Mouse (Mus musculus): ENCODE data around the gene Olfr1442. TPM values are rescaled to one million over a fixed set of nuclear protein-coding genes. Genes with fewer than 3 reads are reported as not detected.
A peak's percentile ranks its signal among the peaks of the same experiment; 100 is the strongest.
"Not testable (repeated sequence)": the region's sequence is repeated elsewhere in the genome, so short reads cannot be mapped to it uniquely, and the experiment has no call there.

Olfr1442 gene
- polyA plus RNA-seq (2015; fragmentation: Nextera tagmentation; extraction: Ambion mirVana): not detected in 2 replicates

DNA sequence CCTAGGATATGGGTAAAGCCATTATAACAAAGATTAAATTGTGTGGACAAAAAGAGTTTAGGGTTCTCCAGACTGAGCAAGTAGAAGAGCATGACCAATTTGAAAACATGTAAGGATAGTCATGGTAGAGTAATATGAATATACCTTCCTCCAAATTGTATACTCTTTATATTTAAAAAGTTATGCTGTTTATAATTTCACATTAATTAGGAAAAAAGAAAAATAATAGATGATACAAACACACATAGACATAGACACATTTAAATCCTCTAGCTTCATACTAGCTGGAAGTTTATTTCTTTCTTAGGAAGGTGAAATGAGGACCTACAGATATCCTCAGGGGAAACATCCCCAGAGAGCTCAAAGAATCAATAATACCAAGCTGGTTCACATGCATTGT, at the start of gene Olfr1442:
TSS of gene Olfr1442 (plus strand) at position 301 of the 400 bp plus-strand sequence.
- ATAC-seq (ENCODE audit: low read depth): no peak
- no peak within 1 kb of the TSS for H3K27ac ChIP-seq (ENCODE audit: low read length)

DNA sequence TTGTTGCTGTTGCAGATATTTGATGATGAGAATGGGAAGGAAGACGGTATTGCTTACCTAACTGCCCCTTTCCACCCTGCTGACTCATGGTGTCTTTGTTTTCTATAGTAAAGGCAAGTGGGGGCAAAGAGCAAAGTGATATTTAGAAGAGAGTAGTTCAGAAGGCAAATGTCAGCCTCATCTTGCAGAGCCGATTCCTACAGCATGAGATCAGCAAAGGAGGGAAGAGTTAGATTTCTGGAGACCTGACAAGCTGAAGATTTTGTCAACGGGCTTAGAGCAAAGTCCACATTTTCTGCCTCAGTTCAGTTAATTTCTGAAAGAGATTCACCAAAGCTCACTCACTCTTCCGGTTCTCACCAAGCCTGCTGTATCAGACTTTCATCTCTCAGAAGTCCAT, 37.1 kb upstream of the Olfr1442 start, which contains the start of gene Glyat:
TSS of gene Glyat (plus strand) at position 133 of the 400 bp plus-strand sequence.
- H3K4me3 ChIP-seq (ENCODE audit: low read depth, low read length): no peak within 1 kb of the TSS
- no peak within 1 kb of the TSS for H3K9ac ChIP-seq (ENCODE audit: low read depth, low read length)
- H3K9me3 ChIP-seq (replicated peaks; ENCODE audit: control insufficient read depth, low read length): no peaks in the 10 kb centered on the region
- ATAC-seq (ENCODE audit: low read depth): no peak
- H3K27me3 ChIP-seq (ENCODE audit: control insufficient read depth, insufficient read depth, low read depth, low read length): no peaks in the 10 kb centered on the region
- WGBS (ENCODE audit: insufficient replicate concordance): 38% methylated on average over 4 of the region's 4 CpGs
- no peak within 1 kb of the TSS for H3K27ac ChIP-seq (ENCODE audit: low read length)
- H3K36me3 ChIP-seq (ENCODE audit: control insufficient read depth, insufficient read depth): no peaks in the 10 kb centered on the region
- H3K4me2 ChIP-seq (ENCODE audit: low read depth, low read length): no peak within 1 kb of the TSS
- no peaks in the 10 kb centered on the region for H3K4me1 ChIP-seq (ENCODE audit: control insufficient read depth, low read depth, low read length)

More for the DNA sequence above, at the start of gene Olfr1442:
- Histone ChIP-seq H3K4me2 (ENCODE audit: low read depth, low read length) (no peak within 1 kb of the TSS), H3K9ac (ENCODE audit: low read depth, low read length) (no peak within 1 kb of the TSS), H3K36me3 (ENCODE audit: control insufficient read depth, insufficient read depth) (no peaks in the 10 kb centered on the region), H3K4me1 (ENCODE audit: control insufficient read depth, low read depth, low read length) (no peaks in the 10 kb centered on the region), H3K4me3 (ENCODE audit: low read depth, low read length) (no peak within 1 kb of the TSS), H3K9me3 (replicated peaks; ENCODE audit: control insufficient read depth, low read length) (no peaks in the 10 kb centered on the region), H3K27me3 (ENCODE audit: control insufficient read depth, insufficient read depth, low read depth, low read length) (no peaks in the 10 kb centered on the region)

GRCm38 (mm10) chr19:12634259-12634658, 36.0 kb upstream of the Olfr1442 start:
- Histone ChIP-seq H3K36me3 (ENCODE audit: control insufficient read depth, insufficient read depth) (no peaks in the 10 kb centered on the region), H3K9me3 (replicated peaks; ENCODE audit: control insufficient read depth, low read length) (no peaks in the 10 kb centered on the region), H3K4me3 (ENCODE audit: low read depth, low read length) (no peak overlapping the region), H3K4me2 (ENCODE audit: low read depth, low read length) (no peak overlapping the region), H3K4me1 (ENCODE audit: control insufficient read depth, low read depth, low read length) (no peaks in the 10 kb centered on the region), H3K27ac (ENCODE audit: low read length) (no peak overlapping the region), H3K9ac (ENCODE audit: low read depth, low read length) (no peak overlapping the region), H3K27me3 (ENCODE audit: control insufficient read depth, insufficient read depth, low read depth, low read length) (no peaks in the 10 kb centered on the region)
- WGBS (ENCODE audit: insufficient replicate concordance): 74% methylated on average over 3 of the region's 3 CpGs
- ATAC-seq (ENCODE audit: low read depth): no peak

DNA sequence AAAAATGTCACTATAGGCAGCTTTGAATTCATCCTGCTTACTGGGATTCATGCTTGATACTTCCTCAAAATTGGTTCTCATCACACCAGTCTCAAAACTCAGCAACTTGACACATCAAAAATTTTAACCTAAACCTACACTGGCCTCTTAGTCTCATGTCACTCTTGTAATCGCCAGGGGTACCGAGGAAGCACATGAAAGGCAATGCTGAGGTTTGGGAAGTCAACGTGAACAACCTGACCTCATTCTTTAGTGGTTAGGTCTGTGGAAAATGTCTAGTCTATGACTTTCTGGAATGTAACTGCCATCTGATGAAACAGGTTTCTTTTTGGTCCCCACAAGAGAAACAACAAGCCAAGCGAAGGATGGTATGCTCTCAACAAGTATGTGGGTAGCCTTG, 35.3 kb upstream of the Olfr1442 start:
- no peak overlapping the region for H3K27ac ChIP-seq (ENCODE audit: low read length)
- no peaks in the 10 kb centered on the region for H3K4me1 ChIP-seq (ENCODE audit: control insufficient read depth, low read depth, low read length)
- no peaks in the 10 kb centered on the region for H3K36me3 ChIP-seq (ENCODE audit: control insufficient read depth, insufficient read depth)
- H3K27me3 ChIP-seq (ENCODE audit: control insufficient read depth, insufficient read depth, low read depth, low read length): no peaks in the 10 kb centered on the region
- H3K4me2 ChIP-seq (ENCODE audit: low read depth, low read length): no peak overlapping the region
- ATAC-seq (ENCODE audit: low read depth): no peak
- no peak overlapping the region for H3K9ac ChIP-seq (ENCODE audit: low read depth, low read length)
- WGBS (ENCODE audit: insufficient replicate concordance): 76% methylated on average over 4 of the region's 4 CpGs
- H3K9me3 ChIP-seq (replicated peaks; ENCODE audit: control insufficient read depth, low read length): no peaks in the 10 kb centered on the region
- no peak overlapping the region for H3K4me3 ChIP-seq (ENCODE audit: low read depth, low read length)

DNA sequence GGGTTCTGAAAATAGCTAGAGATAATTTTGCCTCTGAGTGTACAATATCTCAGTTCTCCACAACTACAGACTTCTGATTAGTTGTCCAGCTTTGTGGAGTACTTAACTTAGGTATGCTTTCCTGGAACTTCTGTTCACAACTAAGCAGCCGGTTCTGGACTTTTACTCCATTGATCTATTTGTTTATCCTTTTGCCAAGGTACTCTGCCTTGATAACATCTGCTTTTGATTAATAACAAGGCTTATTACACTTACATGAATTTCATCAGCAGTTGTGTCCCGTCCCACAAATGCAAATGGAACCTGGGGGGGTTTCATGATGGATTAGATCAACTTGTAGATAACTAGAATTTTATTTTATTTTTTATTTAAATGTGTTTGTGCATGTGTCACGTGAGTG, 33.4 kb upstream of the Olfr1442 start:
- Histone ChIP-seq H3K4me3 (ENCODE audit: low read depth, low read length) (no peak overlapping the region), H3K4me1 (ENCODE audit: control insufficient read depth, low read depth, low read length) (no peaks in the 10 kb centered on the region), H3K36me3 (ENCODE audit: control insufficient read depth, insufficient read depth) (no peaks in the 10 kb centered on the region), H3K9ac (ENCODE audit: low read depth, low read length) (no peak overlapping the region), H3K27ac (ENCODE audit: low read length) (no peak overlapping the region), H3K27me3 (ENCODE audit: control insufficient read depth, insufficient read depth, low read depth, low read length) (no peaks in the 10 kb centered on the region), H3K4me2 (ENCODE audit: low read depth, low read length) (no peak overlapping the region), H3K9me3 (replicated peaks; ENCODE audit: control insufficient read depth, low read length) (no peaks in the 10 kb centered on the region)
- WGBS (ENCODE audit: insufficient replicate concordance): 40% methylated on average over 3 of the region's 3 CpGs
- ATAC-seq (ENCODE audit: low read depth): no peak

- 44% methylated on average over 1 of the region's 1 CpGs for WGBS (ENCODE audit: insufficient replicate concordance)
- H3K9me3 ChIP-seq (replicated peaks; ENCODE audit: control insufficient read depth, low read length): no peaks in the 10 kb centered on the region
- no peak overlapping the region for H3K9ac ChIP-seq (ENCODE audit: low read depth, low read length)
- no peak overlapping the region for H3K4me2 ChIP-seq (ENCODE audit: low read depth, low read length)
- no peaks in the 10 kb centered on the region for H3K27me3 ChIP-seq (ENCODE audit: control insufficient read depth, insufficient read depth, low read depth, low read length)
- no peaks in the 10 kb centered on the region for H3K4me1 ChIP-seq (ENCODE audit: control insufficient read depth, low read depth, low read length)
- H3K27ac ChIP-seq (ENCODE audit: low read length): no peak overlapping the region
- no peak overlapping the region for H3K4me3 ChIP-seq (ENCODE audit: low read depth, low read length)
- H3K36me3 ChIP-seq (ENCODE audit: control insufficient read depth, insufficient read depth): no peaks in the 10 kb centered on the region
- peak; percentile 47; the same call in 1 of the 2 replicates for ATAC-seq (ENCODE audit: low read depth)
Measured at GRCm38 (mm10) chr19:12638049-12638448, 32.2 kb upstream of the Olfr1442 start.

DNA sequence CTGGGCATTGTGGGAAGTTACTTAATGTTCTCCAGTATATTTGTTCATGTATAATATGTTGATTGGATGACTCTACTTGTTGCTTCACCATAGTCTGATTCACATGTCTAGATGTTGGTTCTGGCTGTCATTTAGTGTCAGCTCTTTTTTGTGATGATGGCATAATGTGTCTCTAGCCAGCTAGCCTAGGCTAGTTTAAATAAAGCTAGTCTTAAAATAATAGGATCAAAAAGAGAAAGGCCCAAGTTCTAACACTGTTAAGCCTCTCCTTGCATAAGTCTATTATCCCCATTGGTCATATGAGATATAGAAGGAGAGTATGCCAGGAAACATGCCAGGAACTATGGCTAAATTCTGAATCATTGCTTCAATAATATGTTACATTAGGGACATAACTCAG, 20.7 kb upstream of the Olfr1442 start:
- Histone ChIP-seq H3K9me3 (replicated peaks; ENCODE audit: control insufficient read depth, low read length) (no peaks in the 10 kb centered on the region), H3K4me2 (ENCODE audit: low read depth, low read length) (no peak overlapping the region), H3K9ac (ENCODE audit: low read depth, low read length) (no peak overlapping the region), H3K4me3 (ENCODE audit: low read depth, low read length) (no peak overlapping the region), H3K36me3 (ENCODE audit: control insufficient read depth, insufficient read depth) (no peaks in the 10 kb centered on the region), H3K27ac (ENCODE audit: low read length) (no peak overlapping the region), H3K27me3 (ENCODE audit: control insufficient read depth, insufficient read depth, low read depth, low read length) (no peaks in the 10 kb centered on the region), H3K4me1 (ENCODE audit: control insufficient read depth, low read depth, low read length) (no peaks in the 10 kb centered on the region)
- ATAC-seq (ENCODE audit: low read depth): no peak

DNA sequence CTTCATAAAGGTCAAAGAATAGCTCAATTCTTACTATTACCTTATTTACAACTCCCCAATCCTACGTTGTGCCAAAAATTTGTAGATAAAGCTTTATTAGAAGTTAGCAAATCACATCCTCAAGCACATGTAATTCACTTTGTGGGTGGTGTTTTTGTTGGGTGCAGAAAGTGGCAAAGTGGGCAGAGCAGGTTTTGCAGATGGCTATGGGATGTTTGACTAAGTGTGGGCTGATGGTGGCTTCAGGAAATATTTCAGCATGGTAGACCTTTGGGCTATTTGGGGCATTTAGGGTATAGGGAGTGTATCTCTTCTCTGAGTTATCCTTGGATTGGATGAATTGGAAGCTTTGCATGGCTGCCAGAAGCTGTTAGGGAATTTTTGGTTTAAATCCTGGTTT, 4.1 kb upstream of the Olfr1442 start:
- H3K27ac ChIP-seq (ENCODE audit: low read length): no peak overlapping the region

GRCm38 (mm10) chr19:12668601-12669000, 1.6 kb upstream of the Olfr1442 start:
- not testable (repeated sequence) for H3K27me3 ChIP-seq (ENCODE audit: control insufficient read depth, insufficient read depth, low read depth, low read length); H3K27ac ChIP-seq (ENCODE audit: low read length); H3K9ac ChIP-seq (ENCODE audit: low read depth, low read length); H3K4me2 ChIP-seq (ENCODE audit: low read depth, low read length); H3K36me3 ChIP-seq (ENCODE audit: control insufficient read depth, insufficient read depth); H3K9me3 ChIP-seq (replicated peaks; ENCODE audit: control insufficient read depth, low read length); H3K4me3 ChIP-seq (ENCODE audit: low read depth, low read length); H3K4me1 ChIP-seq (ENCODE audit: control insufficient read depth, low read depth, low read length); ATAC-seq (ENCODE audit: low read depth)
- WGBS (ENCODE audit: insufficient replicate concordance): 62% methylated on average over 3 of the region's 3 CpGs

More for the DNA sequence above, 4.1 kb upstream of the Olfr1442 start:
- no peaks in the 10 kb centered on the region for H3K27me3 ChIP-seq (ENCODE audit: control insufficient read depth, insufficient read depth, low read depth, low read length)
- H3K4me3 ChIP-seq (ENCODE audit: low read depth, low read length): no peak overlapping the region
- H3K4me2 ChIP-seq (ENCODE audit: low read depth, low read length): no peak overlapping the region
- ATAC-seq (ENCODE audit: low read depth): no peak
- no peak overlapping the region for H3K9ac ChIP-seq (ENCODE audit: low read depth, low read length)
- no peaks in the 10 kb centered on the region for H3K9me3 ChIP-seq (replicated peaks; ENCODE audit: control insufficient read depth, low read length)
- WGBS (ENCODE audit: insufficient replicate concordance): 54% methylated on average over 1 of the region's 1 CpGs
- no peaks in the 10 kb centered on the region for H3K4me1 ChIP-seq (ENCODE audit: control insufficient read depth, low read depth, low read length)
- no peaks in the 10 kb centered on the region for H3K36me3 ChIP-seq (ENCODE audit: control insufficient read depth, insufficient read depth)

DNA sequence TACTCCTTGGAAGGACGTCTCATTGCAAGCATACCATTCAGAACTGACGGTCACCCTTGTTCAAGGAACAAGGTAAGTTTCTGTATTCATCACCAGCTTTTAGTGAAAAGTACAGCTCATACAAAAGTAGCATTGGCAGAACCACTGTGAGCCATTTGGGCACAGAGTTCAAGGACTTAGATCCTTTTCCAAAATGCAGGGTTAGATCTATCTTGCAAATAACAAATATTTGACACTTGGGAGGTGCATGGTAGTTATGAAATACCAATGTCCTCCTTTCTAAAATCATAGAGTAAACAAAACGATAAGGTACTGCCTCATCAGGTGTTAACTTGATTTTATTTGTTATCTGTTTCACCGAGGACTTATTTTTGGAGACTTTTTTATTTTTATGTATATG, 812 bp downstream of the Olfr1442 start:
- no peak overlapping the region for H3K9ac ChIP-seq (ENCODE audit: low read depth, low read length)
- H3K4me2 ChIP-seq (ENCODE audit: low read depth, low read length): no peak overlapping the region
- no peaks in the 10 kb centered on the region for H3K4me1 ChIP-seq (ENCODE audit: control insufficient read depth, low read depth, low read length)
- no peaks in the 10 kb centered on the region for H3K36me3 ChIP-seq (ENCODE audit: control insufficient read depth, insufficient read depth)
- no peaks in the 10 kb centered on the region for H3K27me3 ChIP-seq (ENCODE audit: control insufficient read depth, insufficient read depth, low read depth, low read length)
- H3K27ac ChIP-seq (ENCODE audit: low read length): no peak overlapping the region
- ATAC-seq (ENCODE audit: low read depth): no peak
- 54% methylated on average over 4 of the region's 4 CpGs for WGBS (ENCODE audit: insufficient replicate concordance)
- no peaks in the 10 kb centered on the region for H3K9me3 ChIP-seq (replicated peaks; ENCODE audit: control insufficient read depth, low read length)
- no peak overlapping the region for H3K4me3 ChIP-seq (ENCODE audit: low read depth, low read length)
